Mouse (Mus musculus) MEL (cell line): ENCODE results near the gene Fut1. TPM values are rescaled to one million over a fixed set of nuclear protein-coding genes. Genes with fewer than 3 reads are reported as not detected.

Experiments used
- DNase-seq: peaks from one replicate; pipeline ENCODE4 v3.0.0; 2011; ENCODE audit warnings: low read depth, low spot score
- H3K27ac ChIP-seq: 2 replicates; pipeline ENCODE4 v1.5.1; 2012; ENCODE audit warnings: low read depth, mild to moderate bottlenecking, control low read depth, low read length, moderate library complexity; ENCODE audit not compliant: control insufficient read depth
- H3K27me3 ChIP-seq, 2 experiments: fragments of 150-350 bp in 1 of 2; sonication (generic) in 1 of 2; 2 replicates each; pipeline ENCODE4 v1.6.1; 2012; ENCODE audit warnings: low read length in 2 of 2, mild to moderate bottlenecking in 2 of 2, improper control_type of control experiment in 1 of 2, moderate library complexity in 1 of 2; ENCODE audit not compliant: insufficient read depth in 2 of 2, control insufficient read depth in 1 of 2
- H3K36me3 ChIP-seq, 2 experiments: 2 replicates each; pipeline ENCODE4 v1.6.1; 2012 to 2014; ENCODE audit warnings: low read length in 2 of 2, improper control_type of control experiment in 1 of 2, inconsistent platforms in 1 of 2, mild to moderate bottlenecking in 1 of 2; ENCODE audit not compliant: insufficient read depth in 2 of 2, control insufficient read depth in 1 of 2
- H3K4me1 ChIP-seq, 2 experiments: fragments of 150-350 bp in 1 of 2; sonication (generic) in 1 of 2; 2 replicates each; pipeline ENCODE4 v1.6.1; 2012; ENCODE audit warnings: low read length in 2 of 2, improper control_type of control experiment in 1 of 2, mild to moderate bottlenecking in 1 of 2; ENCODE audit not compliant: insufficient read depth in 2 of 2, control insufficient read depth in 1 of 2
- H3K4me3 ChIP-seq, 2 experiments: fragments of 150-350 bp in 1 of 2; sonication (generic) in 1 of 2; 2 replicates each; pipeline ENCODE4 v1.5.1; 2012; ENCODE audit warnings: low read depth in 2 of 2, low read length in 2 of 2, mild to moderate bottlenecking in 2 of 2, moderate library complexity in 2 of 2, control low read depth in 1 of 2, improper control_type of control experiment in 1 of 2; ENCODE audit not compliant: control insufficient read depth in 1 of 2, insufficient read depth in 1 of 2
- H3K79me2 ChIP-seq: 2 replicates; pipeline ENCODE4 v1.6.1; 2012; ENCODE audit warnings: mild to moderate bottlenecking, low read length, moderate library complexity; ENCODE audit not compliant: control insufficient read depth, poor library complexity, insufficient read depth
- H3K9ac ChIP-seq: 2 replicates; pipeline ENCODE4 v1.6.1; 2012; ENCODE audit warnings: low read depth, mild to moderate bottlenecking, control low read depth, low read length, moderate library complexity; ENCODE audit not compliant: control insufficient read depth, poor library complexity, severe bottlenecking
- H3K9me3 ChIP-seq: fragments of 150-350 bp; sonication (generic); replicated peaks from 2 replicates; pipeline ENCODE4 v1.6.1; 2012; ENCODE audit warnings: mild to moderate bottlenecking, low read length, improper control_type of control experiment, moderate library complexity; ENCODE audit not compliant: insufficient read depth
- BHLHE40 ChIP-seq: IDR thresholded peaks from 2 replicates; pipeline ENCODE4 v1.6.1; 2012; ENCODE audit warnings: low read depth, mild to moderate bottlenecking, inconsistent platforms, low read length, improper control_type of control experiment, borderline replicate concordance
- CHD1 ChIP-seq: IDR thresholded peaks from 2 replicates; pipeline ENCODE4 v1.6.1; 2012; ENCODE audit warnings: low read depth, mild to moderate bottlenecking, inconsistent platforms, low read length, improper control_type of control experiment
- CHD2 ChIP-seq: IDR thresholded peaks from 2 replicates; pipeline ENCODE4 v1.6.1; 2011; ENCODE audit warnings: low read length, improper control_type of control experiment
- E2F4 ChIP-seq: IDR thresholded peaks from 2 replicates; pipeline ENCODE4 v1.6.1; 2011; ENCODE audit warnings: low read depth, low read length, improper control_type of control experiment, borderline replicate concordance
- ELF1 ChIP-seq: IDR thresholded peaks from 2 replicates; pipeline ENCODE4 v1.6.1; 2014; ENCODE audit warnings: low read depth, mild to moderate bottlenecking, inconsistent platforms, low read length, improper control_type of control experiment, moderate library complexity
- EP300 ChIP-seq, 2 experiments: IDR thresholded peaks; 2 replicates each; pipeline ENCODE4 v1.6.1; 2011; ENCODE audit warnings: improper control_type of control experiment in 2 of 2, low read length in 2 of 2, low read depth in 1 of 2, mild to moderate bottlenecking in 1 of 2
- ETS1 ChIP-seq: IDR thresholded peaks from 2 replicates; pipeline ENCODE4 v1.6.1; 2012; ENCODE audit warnings: low read depth, mild to moderate bottlenecking, inconsistent platforms, low read length, improper control_type of control experiment, moderate library complexity
- GABPA ChIP-seq: IDR thresholded peaks from 2 replicates; pipeline ENCODE4 v1.6.1; 2012; ENCODE audit warnings: low read depth, mild to moderate bottlenecking, inconsistent platforms, low read length, improper control_type of control experiment, moderate library complexity
- GATA1 ChIP-seq: IDR thresholded peaks from 2 replicates; pipeline ENCODE4 v1.6.1; 2011; ENCODE audit warnings: low read depth, low read length, improper control_type of control experiment
- HCFC1 ChIP-seq: IDR thresholded peaks from 2 replicates; pipeline ENCODE4 v1.6.1; 2012; ENCODE audit warnings: low read depth, mild to moderate bottlenecking, inconsistent platforms, low read length, improper control_type of control experiment, moderate library complexity
- JUND ChIP-seq: IDR thresholded peaks from 2 replicates; pipeline ENCODE4 v1.6.1; 2011; ENCODE audit warnings: low read depth, mild to moderate bottlenecking, improper control_type of control experiment, low read length
- KAT2A ChIP-seq: conservative IDR thresholded peaks from 2 replicates; pipeline ENCODE4 v1.6.1; 2012; ENCODE audit warnings: low read depth, low read length, improper control_type of control experiment, inconsistent platforms
- MAFK ChIP-seq: IDR thresholded peaks from 2 replicates; pipeline ENCODE4 v1.6.1; 2011; ENCODE audit warnings: low read depth, mild to moderate bottlenecking, low read length, improper control_type of control experiment, borderline replicate concordance
- MAX ChIP-seq: IDR thresholded peaks from 2 replicates; pipeline ENCODE4 v1.6.1; 2011; ENCODE audit warnings: low read length, improper control_type of control experiment
- MAZ ChIP-seq: IDR thresholded peaks from 2 replicates; pipeline ENCODE4 v1.6.1; 2012; ENCODE audit warnings: low read depth, mild to moderate bottlenecking, inconsistent platforms, low read length, improper control_type of control experiment
- MEF2A ChIP-seq: IDR thresholded peaks from 2 replicates; pipeline ENCODE4 v1.6.1; 2014; ENCODE audit warnings: low read depth, mild to moderate bottlenecking, inconsistent platforms, low read length, improper control_type of control experiment; ENCODE audit not compliant: poor library complexity, insufficient replicate concordance, severe bottlenecking; ENCODE audit errors: extremely low read depth
- MXI1 ChIP-seq: IDR thresholded peaks from 2 replicates; pipeline ENCODE4 v1.6.1; 2011; ENCODE audit warnings: mild to moderate bottlenecking, low read depth, low read length, improper control_type of control experiment
- MYB ChIP-seq: IDR thresholded peaks from 2 replicates; pipeline ENCODE4 v1.6.1; 2011; ENCODE audit warnings: mild to moderate bottlenecking, low read depth, low read length, improper control_type of control experiment
- MYC ChIP-seq: IDR thresholded peaks from 2 replicates; pipeline ENCODE4 v1.6.1; 2011; ENCODE audit warnings: low read depth, mild to moderate bottlenecking, low read length, improper control_type of control experiment, moderate library complexity
- NELFE ChIP-seq: IDR thresholded peaks from 2 replicates; pipeline ENCODE4 v1.6.1; 2011; ENCODE audit warnings: low read depth, low read length, improper control_type of control experiment
- NRF1 ChIP-seq: IDR thresholded peaks from 2 replicates; pipeline ENCODE4 v1.6.1; 2014; ENCODE audit warnings: low read depth, mild to moderate bottlenecking, inconsistent platforms, low read length, improper control_type of control experiment, moderate library complexity; ENCODE audit not compliant: poor library complexity, insufficient read depth, severe bottlenecking
- POLR2A ChIP-seq, 2 experiments: IDR thresholded peaks; 2 replicates each; pipeline ENCODE4 v1.6.1; 2011 to 2012; ENCODE audit warnings: low read length in 2 of 2, mild to moderate bottlenecking in 2 of 2, control low read depth in 1 of 2, improper control_type of control experiment in 1 of 2, low read depth in 1 of 2, moderate library complexity in 1 of 2; ENCODE audit not compliant: control insufficient read depth in 1 of 2, insufficient read depth in 1 of 2, poor library complexity in 1 of 2
- POLR2AphosphoS2 ChIP-seq: IDR thresholded peaks from 2 replicates; pipeline ENCODE4 v1.6.1; 2011; ENCODE audit warnings: low read length, improper control_type of control experiment
- POLR2AphosphoS5 ChIP-seq: IDR thresholded peaks from 2 replicates; pipeline ENCODE4 v1.6.1; 2012; ENCODE audit warnings: low read depth, borderline replicate concordance, mild to moderate bottlenecking, inconsistent platforms, low read length, moderate library complexity, mixed read lengths
- RAD21 ChIP-seq: IDR thresholded peaks from 2 replicates; pipeline ENCODE4 v1.6.1; 2011; ENCODE audit warnings: mild to moderate bottlenecking, low read depth, low read length, improper control_type of control experiment
- RCOR1 ChIP-seq: IDR thresholded peaks from 2 replicates; pipeline ENCODE4 v1.6.1; 2012; ENCODE audit warnings: low read depth, mild to moderate bottlenecking, inconsistent platforms, low read length, improper control_type of control experiment
- SIN3A ChIP-seq: IDR thresholded peaks from 2 replicates; pipeline ENCODE4 v1.6.1; 2012; ENCODE audit warnings: low read length, improper control_type of control experiment, inconsistent platforms
- SMC3 ChIP-seq: IDR thresholded peaks from 2 replicates; pipeline ENCODE4 v1.6.1; 2011; ENCODE audit warnings: low read depth, low read length, improper control_type of control experiment
- TAL1 ChIP-seq: IDR thresholded peaks from 2 replicates; pipeline ENCODE4 v1.6.1; 2012; ENCODE audit warnings: mild to moderate bottlenecking, inconsistent platforms, low read length, moderate library complexity, mixed read lengths
- TBP ChIP-seq: IDR thresholded peaks from 2 replicates; pipeline ENCODE4 v1.8.0; 2011; ENCODE audit warnings: low read depth, low read length, improper control_type of control experiment
- TCF12 ChIP-seq: IDR thresholded peaks from 2 replicates; pipeline ENCODE4 v1.6.1; 2014; ENCODE audit warnings: low read depth, mild to moderate bottlenecking, inconsistent platforms, low read length, improper control_type of control experiment, moderate library complexity
- USF1 ChIP-seq: IDR thresholded peaks from 2 replicates; pipeline ENCODE4 v1.6.1; 2014; ENCODE audit warnings: low read depth, mild to moderate bottlenecking, inconsistent platforms, low read length, improper control_type of control experiment, moderate library complexity
- ZC3H11A ChIP-seq: IDR thresholded peaks from 2 replicates; pipeline ENCODE4 v1.6.1; 2012; ENCODE audit warnings: low read depth, mild to moderate bottlenecking, inconsistent platforms, low read length, improper control_type of control experiment
- ZKSCAN1 ChIP-seq: IDR thresholded peaks from 2 replicates; pipeline ENCODE4 v1.6.1; 2012; ENCODE audit warnings: low read depth, mild to moderate bottlenecking, inconsistent platforms, low read length, improper control_type of control experiment, moderate library complexity
- ZMIZ1 ChIP-seq: IDR thresholded peaks from 2 replicates; pipeline ENCODE4 v1.6.1; 2012; ENCODE audit warnings: low read depth, mild to moderate bottlenecking, inconsistent platforms, low read length, improper control_type of control experiment, moderate library complexity
- ZNF384 ChIP-seq: IDR thresholded peaks from 2 replicates; pipeline ENCODE4 v1.6.1; 2012; ENCODE audit warnings: low read depth, mild to moderate bottlenecking, inconsistent platforms, low read length, improper control_type of control experiment
- polyA plus RNA-seq, 2 experiments: library from polyadenylated mRNA; stranded (reverse) in 1 of 2; unstranded in 1 of 2; fragments of >175 nt in 1 of 2; fragments of >200 nt in 1 of 2; gene quantifications; 2 replicates each; pipeline versions ENCODE4 v1.2.1 to v1.2.4; 2012; ENCODE audit warnings: low replicate concordance in 2 of 2, low read depth in 1 of 2; ENCODE audit not compliant: insufficient read length in 2 of 2, insufficient read depth in 1 of 2, missing spikeins in 1 of 2
- total RNA-seq: library from RNA; depleted of rRNA; stranded (reverse); fragments of 300-350 nt; gene quantifications from 2 replicates; pipeline ENCODE4 v1.2.3, GENCODE M21; 2012

The Fut1 gene
- total and polyA plus RNA-seq, 3 experiments = 0.04 TPM; not detected in 2

GRCm38 (mm10) chr7:45570103-45570741, 46.9 kb upstream of the Fut1 start, which contains the start of gene Bcat2:
Gene Bcat2, plus strand, starts transcription at chr7:45570153.
- peak within 1 kb of the TSS; percentile 90 for H3K27ac ChIP-seq
- H3K9me3 ChIP-seq = no peaks in the 10 kb centered on the region
- H3K4me3 ChIP-seq = peak within 1 kb of the TSS; percentile 77 to 99
- peak; percentile 81 for DNase-seq
- peak within 1 kb of the TSS; percentile 81 for H3K9ac ChIP-seq
- H3K27me3 ChIP-seq = no peaks in the 10 kb centered on the region
- peaks cover 0 to 14% of the 10 kb centered on the region in 2 experiments; a peak in 2 of 4 replicates for H3K36me3 ChIP-seq
- H3K79me2 ChIP-seq = peaks cover 10% of the 10 kb centered on the region
- H3K4me1 ChIP-seq = peaks cover 8 to 24% of the 10 kb centered on the region in 2 experiments
- TF ChIP-seq USF1 (no peak), EP300 (IDR thresholded peaks at IDR 0.05; ENCODE audit: low read depth in 1 of 2, low read length in 2 of 2) (no peak), MYC (no peak), POLR2AphosphoS2 (peak; percentile 44; the same call in 1 of the 2 replicates), CHD1 (no peak), GABPA (no peak), MAFK (no peak), MEF2A (no peak), POLR2A (IDR thresholded peaks at IDR 0.05; ENCODE audit: control insufficient read depth in 1 of 2, insufficient read depth in 1 of 2, low read depth in 1 of 2, low read length in 2 of 2, poor library complexity in 1 of 2) (peak in 1 of 2 experiments; percentile 42; a peak in 1 of 4 replicates), ETS1 (0 out of 2 replicates have a peak, but pooled peaks have one; percentile 47), RAD21 (no peak), MYB (no peak), SIN3A (0 out of 2 replicates have a peak, but pooled peaks have one; percentile 37), CHD2 (no peak), BHLHE40 (no peak), RCOR1 (no peak), ZKSCAN1 (no peak), TCF12 (peak; percentile 39; the same call in 1 of the 2 replicates), MAZ (0 out of 2 replicates have a peak, but pooled peaks have one; percentile 53), GATA1 (no peak), NRF1 (no peak), JUND (no peak), POLR2AphosphoS5 (no peak), KAT2A (no peak; the same call in 1 of the 2 replicates), ZMIZ1 (peak; percentile 64; the same call in 1 of the 2 replicates), ZC3H11A (no peak), ZNF384 (no peak), TAL1 (no peak), HCFC1 (peak; percentile 60; the same call in 1 of the 2 replicates), NELFE (peak; percentile 42; the same call in 1 of the 2 replicates), E2F4 (no peak), TBP (no peak), MAX (0 out of 2 replicates have a peak, but pooled peaks have one; percentile 27), SMC3 (no peak), ELF1 (peak; percentile 67; the same call in 1 of the 2 replicates), MXI1 (peak; percentile 41; the same call in 1 of the 2 replicates)
